Mouse (Mus musculus): ENCODE results near the gene Spats2.
"Not testable (repeated sequence)": the region's sequence is repeated elsewhere in the genome, so short reads cannot be mapped to it uniquely, and the experiment has no call there.

The Spats2 gene

DNA sequence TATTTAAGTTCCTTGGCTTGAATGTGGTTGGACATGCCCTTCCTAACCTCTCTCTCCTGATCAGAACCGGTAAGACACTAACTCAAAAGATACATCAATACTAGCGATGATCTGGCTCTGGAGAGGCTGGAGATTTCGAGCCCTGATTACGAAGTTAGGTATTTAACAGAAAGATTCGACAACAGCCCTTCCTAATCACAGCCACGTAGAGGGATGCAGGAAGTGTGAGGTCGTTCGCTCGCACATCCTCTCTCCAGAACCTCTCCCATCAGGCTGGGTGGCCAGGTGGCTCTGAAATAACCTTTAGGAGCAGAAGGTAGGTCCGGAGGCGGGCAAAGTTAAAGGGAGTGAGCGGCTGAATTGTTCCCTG is at the start of gene Spats2:
Gene Spats2, plus strand, starts transcription at position 206 of the 370 bp plus-strand sequence.
- in situ Hi-C loops (cut with MboI, MseI) = loop anchor here in 1 of 2 experiments (5.0 kb wide), 2 partner anchors 38 to 68 kb away; partner anchors contain the start of genes C1ql4 and Prph

DNA sequence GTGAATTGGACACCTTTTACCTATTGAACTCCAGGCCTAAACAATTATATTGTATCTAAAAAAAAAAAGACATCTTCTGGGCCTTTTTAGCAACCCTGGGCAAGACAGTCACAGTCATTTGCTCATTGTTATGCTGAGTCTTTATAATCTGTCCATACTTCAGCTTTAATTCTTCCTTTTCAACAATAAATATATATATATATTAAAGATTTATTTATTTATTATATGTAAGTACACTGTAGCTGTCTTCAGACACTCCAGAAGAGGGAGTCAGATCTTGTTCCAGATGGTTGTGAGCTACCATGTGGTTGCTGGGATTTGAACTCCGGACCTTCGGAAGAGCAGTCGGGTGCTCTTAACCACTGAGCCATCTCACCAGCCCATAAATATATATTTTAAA is 49.7 kb upstream of the Spats2 start:
- in situ Hi-C loops (cut with MboI, MseI) = not testable (repeated sequence)

DNA sequence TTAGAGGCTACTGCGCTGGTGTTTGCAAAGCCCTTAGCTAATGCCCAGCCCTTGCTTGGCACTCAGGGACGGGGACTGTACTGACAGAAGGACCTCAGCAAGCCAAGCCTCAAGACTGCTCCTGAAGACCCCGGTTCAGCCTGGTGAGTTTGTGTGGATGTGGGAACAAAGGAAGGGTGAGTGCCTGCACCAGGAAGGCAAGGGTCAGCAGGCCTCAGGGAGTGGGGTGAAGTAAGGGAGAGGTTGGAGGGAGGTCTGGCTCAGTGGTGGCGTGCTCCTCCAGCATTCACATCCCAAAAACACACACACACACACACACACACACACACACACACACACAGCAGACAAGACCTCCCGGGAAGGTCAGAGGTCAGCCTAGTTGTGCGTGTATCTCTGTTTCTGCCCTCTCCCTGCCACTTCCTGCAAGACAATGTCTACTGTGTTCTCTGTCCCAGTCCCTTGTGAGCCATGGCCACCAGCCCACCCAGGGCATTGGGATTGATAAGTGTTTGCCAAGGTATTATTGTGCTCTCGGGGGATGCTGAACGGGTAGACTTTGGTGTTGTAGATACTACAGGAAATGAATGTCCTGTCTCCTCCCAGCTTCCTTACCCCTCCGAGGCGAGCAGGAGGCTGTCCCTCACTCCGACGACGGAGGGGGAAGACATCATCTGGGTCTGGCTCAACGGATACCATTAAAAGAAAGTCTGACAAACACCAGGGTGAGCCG is 47.4 kb upstream of the Spats2 start:
- in situ Hi-C loops (cut with MboI, MseI) = no loop called here

DNA sequence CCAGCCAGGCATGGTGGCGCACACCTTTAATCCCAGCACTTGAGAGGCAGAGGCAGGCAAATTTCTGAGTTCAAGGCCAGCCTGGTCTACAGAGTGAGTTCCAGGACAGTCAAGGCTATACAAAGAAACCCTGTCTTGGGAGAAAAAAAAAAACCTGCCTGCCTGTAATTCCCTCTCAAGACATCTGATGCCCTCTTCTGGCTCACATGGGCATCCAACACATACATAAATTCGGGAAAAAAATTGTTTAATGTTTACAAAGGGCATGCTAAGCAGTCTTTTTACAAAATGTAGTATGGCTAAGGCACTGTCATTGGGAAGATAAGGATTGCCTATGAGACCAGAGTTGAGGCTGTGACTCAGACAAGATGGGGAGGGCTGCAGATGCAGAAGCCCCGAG is 45.9 kb upstream of the Spats2 start:
- in situ Hi-C loops (cut with MboI, MseI) = no loop called here

GRCm38 (mm10) chr15:99082322-99082721 is 43.4 kb upstream of the Spats2 start:
- in situ Hi-C loops (cut with MboI, MseI) = no loop called here

GRCm38 (mm10) chr15:99082840-99083239 is 42.9 kb upstream of the Spats2 start:
- in situ Hi-C loops (cut with MboI, MseI) = no loop called here

DNA sequence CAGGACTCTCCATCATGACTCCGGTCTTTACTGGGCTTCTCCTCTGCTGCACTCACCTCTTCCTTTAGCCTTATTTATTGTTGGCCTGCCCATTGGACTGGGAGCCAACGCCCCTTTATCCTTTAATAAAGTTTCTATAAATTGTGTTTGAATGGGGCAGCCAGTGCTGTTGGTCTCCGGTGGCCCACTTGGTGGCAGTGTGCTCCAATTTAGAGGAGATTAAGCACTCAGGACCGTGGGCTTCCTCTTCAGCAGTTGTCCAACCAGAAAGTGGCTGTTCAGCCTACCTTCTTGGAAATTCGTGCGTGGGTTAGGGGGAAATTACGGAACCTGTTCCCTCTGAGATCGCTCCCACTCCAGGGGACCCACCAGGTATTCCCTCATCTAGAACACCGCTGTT is 42.5 kb upstream of the Spats2 start:
- in situ Hi-C loops (cut with MboI, MseI) = no loop called here

DNA sequence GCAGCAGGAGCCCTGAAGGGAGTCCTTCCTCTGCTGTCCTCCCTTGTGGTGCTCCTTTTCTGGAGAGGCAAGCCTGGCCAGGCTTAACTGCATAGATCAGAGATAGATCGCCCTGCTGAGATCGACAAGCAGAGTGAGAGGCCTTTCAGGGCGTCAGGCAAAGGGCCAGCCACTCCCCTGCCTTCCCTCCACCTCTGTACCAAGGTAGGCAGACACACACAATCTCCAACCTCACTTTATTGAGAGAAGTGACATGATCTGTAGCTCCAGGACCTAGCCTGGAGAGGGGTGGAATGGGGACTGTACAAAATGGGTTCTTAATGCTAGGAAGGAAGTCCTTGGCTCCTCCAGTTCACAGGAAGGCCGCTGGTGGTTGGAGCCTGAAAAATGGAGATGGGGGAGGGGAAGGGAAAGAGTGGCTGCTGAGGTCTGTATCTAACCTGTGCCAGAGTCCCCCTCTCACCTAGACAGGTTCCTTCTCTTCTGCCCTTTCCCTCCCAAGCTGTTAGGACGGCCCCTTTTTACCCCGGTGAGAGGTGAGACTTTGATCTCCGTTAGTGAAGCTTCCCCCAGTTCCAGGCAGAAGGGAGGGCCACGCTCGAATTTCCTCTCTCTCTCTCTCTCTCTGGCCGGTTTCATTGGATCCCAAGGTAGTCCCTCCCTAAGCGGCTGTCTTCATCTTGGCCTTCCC is 41.7 kb upstream of the Spats2 start:
- in situ Hi-C loops (cut with MboI, MseI) = no loop called here

DNA sequence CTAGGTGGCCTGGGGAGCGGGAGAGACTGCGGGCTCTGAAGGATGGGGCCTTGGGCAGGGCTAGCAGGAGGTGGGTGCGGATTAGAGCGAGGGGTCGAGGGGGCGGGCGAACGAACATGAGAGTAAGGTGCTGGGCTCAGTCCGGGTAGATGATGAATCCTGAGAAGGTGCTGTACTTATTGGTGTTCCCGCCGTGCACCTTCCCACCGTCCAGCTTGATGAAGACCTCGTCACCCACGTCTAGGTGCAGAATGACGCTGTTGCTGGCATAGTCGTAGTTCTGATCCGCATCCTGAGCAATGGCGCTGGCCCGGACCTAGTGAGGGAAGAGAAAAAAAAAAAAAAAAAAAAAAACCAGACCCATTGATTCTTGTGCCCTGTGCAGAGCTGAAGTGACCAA is 41.1 kb upstream of the Spats2 start:
- in situ Hi-C loops (cut with MboI, MseI) = loop anchor here in 1 of 2 experiments (5.0 kb wide), 1 partner anchor 43 kb away; the partner anchor contains the start of gene Spats2

DNA sequence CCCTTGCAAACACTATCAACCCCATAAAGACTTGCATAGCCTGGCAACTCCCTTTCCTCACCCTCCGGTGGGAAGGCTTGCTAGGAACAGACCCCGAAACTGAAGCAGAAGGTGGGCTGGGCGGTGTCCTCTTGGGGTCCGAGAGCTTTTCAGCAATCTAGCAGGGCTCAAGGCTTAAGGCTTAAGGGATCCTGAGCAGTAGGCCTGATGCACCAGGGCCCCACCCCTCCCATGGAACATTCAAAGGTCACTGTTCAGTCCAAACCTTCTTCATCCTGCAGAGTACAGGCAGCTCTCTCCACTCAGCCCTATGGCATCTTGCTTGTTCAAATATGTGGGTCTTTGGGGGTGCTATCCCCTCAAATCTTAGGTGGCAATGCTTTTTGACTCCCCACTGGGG is 39.7 kb upstream of the Spats2 start:
- in situ Hi-C loops (cut with MboI, MseI) = loop anchor here in 1 of 2 experiments (5.0 kb wide), 1 partner anchor 41 kb away; the partner anchor contains the start of gene Spats2

GRCm38 (mm10) chr15:99087253-99088075 is 38.3 kb upstream of the Spats2 start, which contains the start of gene C1ql4:
Gene C1ql4, minus strand, starts transcription at chr15:99087817.
- in situ Hi-C loops (cut with MboI, MseI) = loop anchor here in 1 of 2 experiments (5.0 kb wide), 1 partner anchor 40 kb away; the partner anchor contains the start of gene Spats2

DNA sequence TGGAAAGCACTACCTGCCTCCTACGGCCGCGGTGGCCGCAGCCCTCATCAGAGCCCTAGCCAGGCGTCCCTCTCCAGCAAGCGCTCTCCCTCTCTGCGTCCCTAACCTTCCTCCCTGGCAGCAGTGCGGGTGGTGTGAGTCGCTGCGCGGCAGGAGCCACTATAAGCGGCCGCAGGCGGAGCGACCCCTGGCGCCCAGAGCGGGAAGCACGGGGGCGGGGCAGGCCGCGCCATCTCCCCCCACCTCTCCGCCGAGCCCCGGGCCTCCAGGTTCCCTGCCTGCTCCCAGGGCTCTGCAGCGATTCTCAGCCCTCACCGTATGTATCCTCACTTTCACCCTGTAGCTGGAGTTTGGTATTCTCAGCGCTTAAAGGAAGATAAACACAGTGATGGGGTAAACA is 37.4 kb upstream of the Spats2 start:
- in situ Hi-C loops (cut with MboI, MseI) = loop anchor here in 1 of 2 experiments (5.0 kb wide), 1 partner anchor 39 kb away; the partner anchor contains the start of gene Spats2

- in situ Hi-C loops (cut with MboI, MseI) = loop anchor here in 1 of 2 experiments (5.0 kb wide), 1 partner anchor 38 kb away; the partner anchor contains the start of gene Spats2
Measured at GRCm38 (mm10) chr15:99089069-99089468, 36.6 kb upstream of the Spats2 start.

DNA sequence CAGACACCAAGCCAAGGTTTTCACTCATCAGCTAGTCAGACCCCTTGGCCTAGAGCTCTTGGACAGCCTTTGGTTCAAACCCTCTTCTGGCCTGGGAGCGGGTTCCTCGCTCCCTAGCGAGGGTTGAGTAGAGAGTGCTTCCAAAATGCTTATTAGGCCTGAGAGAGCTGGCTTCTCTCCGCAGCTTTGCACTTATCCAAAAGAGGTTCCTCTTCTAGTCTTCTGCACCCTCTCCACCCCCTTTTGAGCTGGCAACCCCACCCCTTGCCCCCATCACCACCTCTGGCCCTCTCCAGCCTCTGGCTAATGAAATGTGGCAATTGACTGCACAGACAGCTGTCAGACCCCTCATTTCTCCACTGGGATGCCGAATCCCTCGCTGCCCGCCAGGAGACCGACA is 32.8 kb upstream of the Spats2 start, which contains the start of gene Dnajc22:
Gene Dnajc22, plus strand, starts transcription at position 301 of the 400 bp plus-strand sequence.
- in situ Hi-C loops (cut with MboI, MseI) = no loop called here

DNA sequence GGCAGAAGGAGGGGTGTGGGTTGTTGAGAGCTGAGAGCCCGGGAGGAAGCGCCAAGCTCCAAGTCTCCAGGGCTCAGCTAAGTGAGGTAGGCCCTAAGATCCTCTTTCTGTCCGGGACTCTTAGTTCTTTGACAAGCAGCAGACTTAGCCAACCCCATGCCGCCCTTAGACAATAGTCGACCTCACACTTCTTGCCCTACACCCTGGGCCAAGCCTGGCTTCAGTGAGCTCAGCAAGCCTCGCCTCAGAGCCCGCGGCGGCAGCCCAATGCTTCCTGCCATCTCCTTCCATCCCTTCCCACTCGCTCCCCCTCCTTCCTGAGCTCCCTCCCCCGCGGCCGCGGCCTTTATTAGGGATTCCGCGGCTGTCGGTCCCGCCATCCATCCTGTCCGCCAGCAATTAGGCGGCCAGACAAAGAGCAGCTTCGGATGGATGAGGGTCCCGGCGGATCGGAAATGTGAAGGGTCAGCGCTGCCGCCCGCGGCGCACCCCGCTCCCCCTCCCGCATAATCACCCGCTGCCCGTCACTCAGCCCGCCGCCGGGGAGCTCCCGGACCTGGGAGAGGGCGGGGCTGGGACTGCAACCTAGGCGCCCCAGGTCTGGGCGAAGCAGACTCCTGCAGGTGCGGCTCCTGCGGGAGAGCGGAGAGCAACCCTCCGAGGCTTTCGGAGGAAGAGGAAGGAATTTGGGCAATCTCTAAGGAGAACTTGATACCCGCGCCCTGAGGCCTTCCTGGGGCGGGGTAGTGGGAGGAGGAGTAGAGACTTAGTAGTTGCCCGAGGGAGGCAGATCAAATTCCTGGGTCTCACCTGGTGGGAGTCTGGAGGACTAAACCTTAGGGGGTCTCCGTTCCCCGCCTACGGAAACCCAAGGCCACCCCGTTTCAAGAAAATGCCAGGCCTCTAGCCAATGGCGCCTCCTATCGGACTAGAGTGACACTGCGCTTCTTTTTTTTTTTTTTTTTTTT is 32.1 kb upstream of the Spats2 start:
- in situ Hi-C loops (cut with MboI, MseI) = no loop called here

DNA sequence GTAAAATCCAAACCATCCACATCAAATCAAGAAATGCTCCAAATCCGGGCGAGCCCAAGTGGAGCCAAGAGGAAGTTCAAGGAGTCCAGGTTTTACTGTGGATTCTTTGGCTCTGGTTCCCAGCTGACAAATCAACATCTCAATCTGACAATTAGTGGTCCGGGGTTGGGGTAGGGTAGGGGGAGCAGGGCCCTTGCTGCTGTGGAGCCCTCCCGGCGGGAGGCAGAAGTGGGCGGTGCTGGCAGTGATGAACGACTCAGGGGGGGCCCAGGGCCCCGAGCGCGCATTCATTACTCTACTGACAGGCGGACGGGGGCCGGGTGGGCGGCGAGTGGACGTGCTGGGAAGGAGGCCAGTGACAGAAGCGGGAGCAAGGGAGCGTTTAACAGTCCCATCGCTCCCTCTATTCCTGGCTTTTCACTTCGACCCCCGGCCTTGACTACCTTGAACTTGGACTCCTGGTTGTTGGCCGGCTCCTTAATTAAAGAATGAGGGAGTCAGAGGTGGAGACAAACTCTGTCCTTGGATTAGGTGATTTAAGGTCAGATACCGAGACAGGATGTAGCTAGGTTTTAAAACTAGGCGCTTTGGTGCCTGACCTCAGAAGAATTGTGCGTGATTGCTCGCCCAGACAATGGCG is 31.0 kb upstream of the Spats2 start:
- in situ Hi-C loops (cut with MboI, MseI) = no loop called here

DNA sequence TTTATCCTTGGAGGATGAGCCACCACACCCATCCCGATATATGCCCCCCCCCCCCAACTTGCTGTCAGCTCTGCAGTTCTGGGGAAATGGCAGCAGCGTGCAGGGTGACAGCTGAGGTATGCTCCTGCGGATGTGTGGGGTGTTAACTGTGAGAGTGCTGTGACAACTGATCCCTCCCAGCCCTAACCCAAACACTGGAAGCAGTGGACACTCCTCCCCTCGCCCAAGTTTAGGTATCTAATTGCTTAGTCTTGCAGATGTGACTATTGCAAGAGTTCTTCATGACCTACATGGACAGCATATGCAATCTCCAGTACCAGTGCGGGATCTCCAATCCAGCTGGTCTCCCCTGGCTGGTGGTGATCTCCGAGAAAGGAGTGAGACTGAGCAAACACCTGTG is 30.4 kb upstream of the Spats2 start:
- in situ Hi-C loops (cut with MboI, MseI) = no loop called here

GRCm38 (mm10) chr15:99096061-99096793 is 29.5 kb upstream of the Spats2 start:
- in situ Hi-C loops (cut with MboI, MseI) = no loop called here

DNA sequence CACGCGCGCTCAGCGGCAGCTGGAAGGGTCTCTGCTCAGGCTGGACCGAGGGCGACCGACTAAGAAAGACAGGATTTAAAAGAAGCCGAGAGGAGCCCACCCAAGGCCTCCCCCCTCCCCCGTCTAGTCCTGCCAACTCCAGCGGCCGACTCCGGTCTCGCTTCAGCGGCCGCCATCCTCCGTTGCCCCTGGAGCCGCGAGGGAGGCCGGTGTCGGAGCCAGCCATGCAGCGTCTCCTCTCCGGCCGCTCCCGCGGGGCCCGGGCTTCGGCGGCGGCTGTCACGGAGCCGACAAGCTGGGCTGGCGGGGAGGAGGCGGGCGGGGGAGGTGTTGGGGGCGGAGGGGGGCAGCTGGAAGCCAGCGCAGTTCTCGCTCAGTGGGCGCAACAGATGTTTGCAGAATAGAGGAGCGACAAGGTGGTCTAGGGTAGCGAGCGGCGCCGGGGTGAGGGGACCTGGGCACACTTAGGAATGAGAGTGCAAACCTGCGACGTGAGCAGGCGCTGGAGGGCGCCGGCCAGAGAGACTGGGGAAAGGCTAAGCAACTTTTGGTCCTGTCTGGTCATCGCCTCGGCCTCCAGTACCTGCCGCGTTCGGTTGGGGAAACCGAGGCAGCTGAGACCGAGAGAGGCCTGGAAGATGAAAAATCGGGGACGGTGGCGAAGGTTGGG is 28.8 kb upstream of the Spats2 start:
- in situ Hi-C loops (cut with MboI, MseI) = no loop called here

Data from T-helper 17 cell (primary cell).